Mouse (Mus musculus) neural tube, embryonic 12.5 days (tissue): ENCODE measurements around the gene Tdrd3. TPM values are rescaled to one million over a fixed set of nuclear protein-coding genes. Genes with fewer than 3 reads are reported as not detected.

Source experiments
- ATAC-seq: fragments of 200-750 bp; cut with Nextera tagmentation; 2 replicates; pipeline ENCODE4 v1.8.0; 2017; ENCODE audit warnings: low read depth, mild to moderate bottlenecking, moderate TSS enrichment, moderate library complexity; ENCODE audit not compliant: low FRiP score
- H3K27ac ChIP-seq: fragments of 300-500 bp; sonication (generic); 2 replicates; pipeline ENCODE4 v1.5.1; 2016
- H3K27me3 ChIP-seq: fragments of 300-500 bp; sonication (generic); replicated peaks from 2 replicates; pipeline ENCODE4 v1.6.1; 2016; ENCODE audit warnings: mild to moderate bottlenecking
- H3K36me3 ChIP-seq: fragments of 300-500 bp; sonication (generic); 2 replicates; pipeline ENCODE4 v1.6.1; 2016; ENCODE audit warnings: mild to moderate bottlenecking
- H3K4me1 ChIP-seq: fragments of 300-500 bp; sonication (generic); 2 replicates; pipeline ENCODE4 v1.6.1; 2016
- H3K4me2 ChIP-seq: fragments of 300-500 bp; sonication (generic); replicated peaks from 2 replicates; pipeline ENCODE4 v1.6.1; 2016; ENCODE audit warnings: mild to moderate bottlenecking
- H3K4me3 ChIP-seq: fragments of 300-500 bp; sonication (generic); 2 replicates; pipeline ENCODE4 v1.5.1; 2016
- H3K9ac ChIP-seq: fragments of 300-500 bp; sonication (generic); 2 replicates; pipeline ENCODE4 v1.6.1; 2016; ENCODE audit warnings: mild to moderate bottlenecking
- H3K9me3 ChIP-seq: fragments of 300-500 bp; sonication (generic); 2 replicates; pipeline ENCODE4 v1.6.1; 2016; ENCODE audit warnings: mild to moderate bottlenecking
- WGBS: fragments of 180-500 bp; shearing (Covaris S2); methylation state at CpG from one replicate; pipeline ENCODE4 v1.1.7; 2016; 5-methylcytosine and 5-hydroxymethylcytosine counted together
- polyA plus RNA-seq: library from polyadenylated mRNA; unstranded; fragments of >200 nt; fragmentation: Nextera tagmentation; extraction: Ambion mirVana; gene quantifications from 2 replicates; pipeline ENCODE4 v1.2.1, GENCODE M21; 2016

The Tdrd3 gene
- polyA plus RNA-seq, 1 experiment from 2014 or later, result 40.6 TPM

DNA sequence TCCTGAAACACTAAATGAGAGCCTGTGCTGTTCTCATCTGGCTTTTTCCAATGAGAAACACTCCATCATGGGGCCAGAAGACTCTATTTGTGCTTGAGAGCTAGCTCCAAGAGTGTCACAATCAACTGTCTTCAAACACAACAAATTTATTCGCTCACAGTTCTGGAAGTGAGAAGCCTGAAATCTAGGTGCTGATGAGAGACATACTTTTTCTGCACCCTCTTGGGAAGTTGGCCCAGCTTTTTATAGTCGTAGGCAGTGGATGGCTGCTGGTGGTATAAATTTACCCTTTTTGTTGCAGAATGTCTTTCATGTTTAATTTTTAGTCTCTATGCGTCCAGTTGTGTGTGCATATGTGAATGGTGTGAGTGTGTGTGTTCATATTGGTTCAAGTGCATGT lies 166.2 kb downstream of the Tdrd3 start:
- Histone ChIP-seq H3K4me1 (no peaks in the 10 kb centered on the region), H3K9ac (no peak overlapping the region)
- WGBS, result 86% methylated on average over 3 of the region's 3 CpGs

More for the DNA sequence above, 166.2 kb downstream of the Tdrd3 start:
- ATAC-seq, result no peak
- no peak overlapping the region for H3K4me3 ChIP-seq
- no peaks in the 10 kb centered on the region for H3K9me3 ChIP-seq
- H3K36me3 ChIP-seq, result no peaks in the 10 kb centered on the region
- no peak overlapping the region for H3K4me2 ChIP-seq
- H3K27ac ChIP-seq, result no peak overlapping the region
- H3K27me3 ChIP-seq, result no peaks in the 10 kb centered on the region
